Mouse (Mus musculus) heart, postnatal 25 days (tissue): ENCODE data around the gene Scd4. TPM values are rescaled to one million over a fixed set of nuclear protein-coding genes. Genes with fewer than 3 reads are reported as not detected.

ENCODE experiments used
- DNase-seq: peaks from one replicate; pipeline ENCODE4 v3.0.0; 2022; ENCODE audit warnings: low spot score
- intact Hi-C: fragments of 180-260 bp; cut with DNase I; formaldehyde crosslinking; loops from one replicate; pipeline ENCODE4 v1.15.1; 2025
- total RNA-seq, 2 experiments: library from RNA; stranded (reverse); gene quantifications; 2 replicates each; pipeline ENCODE4 v1.2.3; 2021

Gene Scd4
- 1 to 10 TPM; 6.5 to 9.2 TPM for total RNA-seq

DNA sequence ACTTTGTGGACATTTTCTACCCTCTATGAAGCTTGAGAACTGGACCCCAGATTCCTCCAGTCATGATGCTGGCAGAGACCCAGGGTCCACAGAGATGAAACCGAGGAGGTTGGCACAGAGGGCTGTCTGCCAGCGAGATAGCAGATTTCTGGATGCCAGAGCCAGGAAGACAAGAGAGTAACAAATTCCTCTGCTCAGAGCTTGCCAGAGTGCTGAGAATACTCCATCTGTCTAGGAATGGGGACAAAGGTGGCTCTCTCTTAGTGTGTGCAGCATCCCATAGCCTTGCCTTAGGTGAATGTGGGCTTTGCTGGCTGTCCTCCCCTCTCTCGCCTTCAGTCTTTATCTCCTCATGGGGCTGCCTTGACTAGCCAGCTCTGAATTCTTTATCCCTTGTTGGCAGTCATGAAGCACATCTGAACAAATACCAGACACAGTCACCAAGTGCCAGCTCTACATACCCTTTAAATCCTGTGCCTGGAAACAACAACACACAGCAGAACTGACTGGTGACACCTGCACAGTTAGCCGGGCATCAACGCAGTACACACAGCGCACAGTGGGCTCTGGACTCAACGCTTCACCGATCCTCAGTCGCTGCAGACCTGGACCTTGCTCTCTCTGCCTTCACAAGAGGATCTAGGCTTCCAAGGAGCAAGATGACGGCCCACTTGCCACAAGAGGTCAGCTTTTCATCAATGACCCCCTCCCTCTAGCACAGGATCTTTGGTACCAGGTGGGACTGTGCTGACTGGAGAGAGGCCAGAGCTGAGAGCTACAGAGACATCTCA, at the start of gene Scd4:
Gene Scd4 (plus strand): TSS at position 260 of the 791 bp plus-strand sequence.
- intact Hi-C loops = no loop called here
- DNase-seq = no peak

GRCm38 (mm10) chr19:44283157-44284024, 49.5 kb upstream of the Scd4 start:
- no peak for DNase-seq
- intact Hi-C loops = no loop called here

DNA sequence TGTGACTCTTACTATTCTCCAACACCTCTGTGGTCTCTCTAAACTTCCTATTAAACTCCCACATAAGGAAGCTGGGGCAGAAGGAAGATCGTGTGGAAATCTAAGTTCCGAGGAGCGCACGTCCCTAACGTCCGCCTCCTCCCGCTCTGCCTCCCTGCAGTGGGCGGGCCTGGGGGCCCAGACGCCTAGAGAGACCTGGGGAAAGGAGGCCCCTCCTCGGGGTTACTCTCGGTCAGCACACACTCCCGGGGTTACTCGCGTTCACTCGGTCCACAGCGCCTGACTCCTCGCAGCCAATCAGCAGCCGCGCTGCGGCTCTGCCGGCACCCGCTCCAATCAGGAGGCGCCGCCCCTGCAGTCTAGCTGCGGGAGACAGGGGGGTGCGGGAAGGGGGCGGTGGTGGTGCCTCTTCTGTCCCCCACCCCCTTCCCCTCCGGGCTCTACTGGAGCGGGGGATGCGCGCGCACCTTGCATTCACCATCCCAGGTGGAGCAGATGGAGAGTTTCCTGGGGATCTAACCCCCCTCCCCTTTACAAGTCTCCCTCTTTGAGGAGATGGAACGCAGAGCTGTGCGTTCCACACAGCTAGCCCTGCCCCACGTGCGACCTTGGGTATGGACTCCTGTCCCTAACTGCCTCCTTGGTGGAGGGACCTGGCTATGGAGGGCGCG, 48.7 kb upstream of the Scd4 start:
- DNase-seq = peak; percentile 89
- intact Hi-C loops = no loop called here

- no peak for DNase-seq
- intact Hi-C loops = no loop called here
Measured at GRCm38 (mm10) chr19:44284723-44285122, 48.2 kb upstream of the Scd4 start.

- intact Hi-C loops = no loop called here
- DNase-seq = no peak
Measured at GRCm38 (mm10) chr19:44285554-44285953, 47.3 kb upstream of the Scd4 start.

DNA sequence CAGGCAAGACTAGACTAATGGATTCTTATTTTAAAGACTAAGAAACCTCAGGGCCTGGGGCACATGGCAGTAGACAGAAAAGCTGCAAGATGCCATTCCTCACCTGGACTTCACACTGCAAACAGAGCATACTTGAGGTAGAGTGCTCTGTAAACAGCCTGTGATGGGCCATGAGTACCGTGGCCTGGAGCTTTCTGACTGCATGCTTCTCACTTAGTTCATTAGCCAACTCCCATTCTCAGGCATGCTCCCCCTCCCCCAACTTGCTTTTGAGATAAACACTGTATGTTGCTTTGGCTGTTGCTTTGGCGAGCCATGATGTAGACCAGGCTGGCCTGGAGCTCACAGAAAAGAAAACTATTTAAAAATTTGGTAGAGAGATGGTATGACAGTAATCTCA, 46.8 kb upstream of the Scd4 start:
- intact Hi-C loops = no loop called here
- DNase-seq = no peak

DNA sequence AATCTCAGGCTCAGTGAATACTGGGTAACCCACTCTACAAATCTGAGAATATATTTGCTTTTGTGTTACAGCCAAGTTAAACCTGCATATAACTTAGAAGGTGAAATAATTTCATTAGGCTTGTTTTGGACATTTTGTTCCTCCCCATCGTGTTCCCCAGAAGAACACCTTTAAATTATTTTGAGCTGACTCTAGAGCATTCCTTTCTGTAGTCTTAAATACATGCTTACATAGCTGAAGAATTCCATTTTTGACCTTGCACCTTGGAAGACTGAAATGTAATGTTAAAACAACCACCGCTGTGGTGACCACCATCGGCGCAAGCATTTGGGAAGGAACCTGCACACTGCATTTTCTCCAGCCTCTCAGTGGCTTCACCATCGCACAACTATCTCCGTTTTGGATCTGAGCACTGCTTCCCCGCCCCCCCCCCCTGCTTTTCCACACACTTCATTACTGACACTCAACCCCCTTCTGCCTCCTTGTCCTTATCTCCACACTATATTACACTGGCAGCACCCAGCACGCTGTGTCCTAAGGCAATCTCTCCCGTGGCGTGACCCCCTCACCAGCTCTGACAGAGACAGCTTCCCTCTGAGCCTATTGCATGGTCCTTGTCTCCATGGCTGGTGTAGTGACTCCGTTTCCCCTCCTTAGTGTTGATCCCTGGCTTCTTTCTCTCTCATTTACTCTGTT, 45.3 kb upstream of the Scd4 start:
- no peak for DNase-seq
- intact Hi-C loops = no loop called here

DNA sequence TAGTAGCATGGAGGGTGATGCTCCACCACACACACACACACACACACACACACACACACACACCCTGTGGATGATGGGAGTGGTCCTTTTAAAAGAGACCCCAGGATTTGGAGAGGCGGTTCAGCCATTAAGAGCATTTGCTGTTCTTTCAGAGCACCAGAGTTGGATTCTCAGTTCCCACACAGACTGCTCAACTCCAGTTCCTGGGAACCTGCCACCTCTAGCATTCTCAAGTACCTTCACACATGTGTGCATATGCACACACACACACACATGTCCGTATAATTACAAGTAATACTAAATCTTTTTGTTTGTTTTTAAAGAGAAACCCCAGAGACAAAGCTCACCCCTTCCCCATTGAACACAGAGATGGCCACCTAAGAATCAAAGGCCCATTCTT, 40.8 kb upstream of the Scd4 start:
- intact Hi-C loops = loop anchor here (10.0 kb wide), 1 partner anchor 127 kb away; no protein-coding TSS in a partner anchor
- no peak for DNase-seq

GRCm38 (mm10) chr19:44292483-44292882, 40.4 kb upstream of the Scd4 start:
- intact Hi-C loops = loop anchor here (10.0 kb wide), 1 partner anchor 128 kb away; no protein-coding TSS in a partner anchor
- DNase-seq = no peak

DNA sequence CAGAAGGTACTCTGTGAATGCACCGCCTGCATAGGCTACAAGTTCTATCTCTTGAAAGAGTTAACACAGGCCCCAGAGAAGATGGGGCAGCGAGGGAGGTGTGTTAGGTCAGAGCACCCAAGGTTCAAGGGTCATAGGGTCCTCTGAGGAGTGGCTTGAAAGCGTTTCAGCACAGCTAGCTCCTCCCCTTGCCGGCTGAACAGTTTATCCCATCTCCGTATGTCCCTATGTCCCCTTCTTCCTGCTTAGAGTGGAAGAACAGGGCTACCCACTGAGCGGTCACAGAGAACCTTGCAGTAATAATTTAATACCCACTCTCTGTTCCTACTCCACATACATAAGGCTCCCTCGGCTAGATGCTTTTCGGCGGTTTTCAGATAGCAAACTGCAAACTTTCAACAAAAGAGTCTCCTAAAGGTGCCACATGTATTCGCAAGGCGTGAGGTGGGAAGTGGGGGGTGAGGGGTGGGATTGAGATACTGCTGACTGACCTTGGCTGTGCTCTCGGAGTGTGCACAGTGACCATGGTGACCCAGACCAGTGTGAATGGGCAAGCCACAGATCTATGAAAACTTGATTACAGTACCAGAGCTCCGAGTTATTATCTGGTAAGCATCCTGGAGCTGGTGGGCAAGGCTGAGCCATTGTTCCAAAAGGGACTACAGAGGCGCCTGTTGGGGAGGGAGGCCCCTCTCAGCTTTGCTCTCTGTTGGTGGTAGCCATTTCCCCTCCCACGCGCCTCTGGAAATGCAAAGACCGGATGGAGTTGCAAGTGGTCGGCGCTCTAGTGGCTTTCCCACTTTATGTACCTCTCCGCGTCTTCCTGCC, 39.7 kb upstream of the Scd4 start, which contains the start of gene Scd2:
Gene Scd2 (plus strand): TSS at position 734 of the 828 bp plus-strand sequence.
- intact Hi-C loops = loop anchor here (10.0 kb wide), 1 partner anchor 128 kb away; no protein-coding TSS in a partner anchor
- DNase-seq = no peak

GRCm38 (mm10) chr19:44293769-44294551, 38.9 kb upstream of the Scd4 start:
- peak; percentile 81 for DNase-seq
- intact Hi-C loops = loop anchor here (2.0 to 10.0 kb wide), 2 partner anchors 99 to 129 kb away; no protein-coding TSS in a partner anchor

DNA sequence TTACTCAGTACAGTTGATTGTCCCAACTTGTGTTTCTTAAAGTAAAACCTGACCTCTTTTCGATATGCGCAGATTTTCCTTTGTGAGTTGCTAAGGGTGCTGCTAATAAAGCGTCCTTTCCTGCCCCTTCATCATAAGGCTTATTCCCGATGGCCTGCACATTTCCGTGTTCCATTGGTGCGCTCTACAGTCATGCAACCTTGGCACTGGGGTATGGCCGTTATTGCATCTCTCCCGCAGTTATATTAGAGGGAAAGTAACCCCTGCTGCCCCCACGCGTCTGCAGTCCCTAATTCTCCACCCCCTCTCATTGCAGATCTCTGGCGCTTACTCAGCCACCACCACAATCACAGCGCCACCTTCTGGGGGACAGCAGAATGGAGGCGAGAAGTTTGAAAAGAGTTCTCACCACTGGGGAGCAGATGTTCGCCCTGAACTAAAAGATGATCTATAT, 38.3 kb upstream of the Scd4 start:
- peak; percentile 65 for DNase-seq
- intact Hi-C loops = loop anchor here (1.0 to 10.0 kb wide), 3 partner anchors 49 to 130 kb away; no protein-coding TSS in a partner anchor

DNA sequence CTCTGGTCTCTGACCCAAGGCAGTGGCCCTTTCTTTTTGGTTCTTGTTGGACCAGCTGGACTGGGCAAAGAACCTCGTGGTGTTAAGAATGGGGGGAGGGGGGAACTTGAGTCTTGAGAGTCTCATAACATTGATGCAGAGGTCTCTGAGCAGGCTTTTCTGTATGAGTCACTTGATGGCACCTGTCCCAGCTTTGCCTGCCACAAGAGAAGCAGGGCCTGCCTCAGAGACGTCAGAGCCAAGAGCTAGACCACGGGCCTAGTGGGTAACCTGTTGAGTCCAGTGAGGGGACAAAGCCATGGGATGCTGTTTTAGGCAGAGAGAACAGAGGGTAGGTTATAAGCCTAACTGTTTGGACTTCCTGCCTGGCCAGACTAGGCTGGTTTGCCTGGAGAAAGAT, 37.6 kb upstream of the Scd4 start:
- intact Hi-C loops = loop anchor here (1.0 to 10.0 kb wide), 3 partner anchors 50 to 130 kb away; no protein-coding TSS in a partner anchor
- DNase-seq = no peak

- intact Hi-C loops = loop anchor here (1.0 to 10.0 kb wide), 3 partner anchors 50 to 131 kb away; no protein-coding TSS in a partner anchor
Measured at GRCm38 (mm10) chr19:44295741-44296140, 37.2 kb upstream of the Scd4 start.

GRCm38 (mm10) chr19:44296186-44296585, 36.7 kb upstream of the Scd4 start:
- intact Hi-C loops = loop anchor here (10.0 kb wide), 1 partner anchor 131 kb away; no protein-coding TSS in a partner anchor
- no peak for DNase-seq

More at GRCm38 (mm10) chr19:44295741-44296140, 37.2 kb upstream of the Scd4 start:
- peak; percentile 67 for DNase-seq

- intact Hi-C loops = loop anchor here (10.0 kb wide), 1 partner anchor 132 kb away; no protein-coding TSS in a partner anchor
Measured at GRCm38 (mm10) chr19:44297068-44297760, 35.7 kb upstream of the Scd4 start.

DNA sequence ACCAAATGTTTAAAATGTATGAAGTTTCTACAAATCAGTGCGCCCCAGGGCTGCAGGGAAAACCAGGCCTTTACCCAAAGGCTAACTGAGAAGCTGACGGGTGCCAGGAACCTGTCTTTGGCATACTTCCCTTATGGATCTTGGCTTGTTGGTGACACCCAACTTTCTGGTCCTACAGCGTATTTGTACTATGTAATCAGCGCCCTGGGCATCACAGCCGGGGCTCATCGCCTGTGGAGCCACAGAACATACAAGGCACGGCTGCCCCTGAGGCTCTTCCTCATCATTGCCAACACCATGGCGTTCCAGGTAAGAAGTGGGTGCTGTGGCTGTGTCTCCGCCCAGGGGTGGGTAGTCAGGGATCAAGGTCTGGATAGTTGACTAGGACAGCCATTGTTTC, 35.0 kb upstream of the Scd4 start:
- intact Hi-C loops = loop anchor here (10.0 kb wide), 1 partner anchor 133 kb away; no protein-coding TSS in a partner anchor
- no peak for DNase-seq

More at GRCm38 (mm10) chr19:44297068-44297760, 35.7 kb upstream of the Scd4 start:
- DNase-seq = no peak
